22 mouse cellular contexts compared by ENCODE assay signal in genomic region chr6:113097662-113098061, GRCm38 (mm10). TPM values are rescaled to one million over a fixed set of nuclear protein-coding genes. Genes with fewer than 3 reads are reported as not detected.
A peak's percentile ranks its signal among the peaks of the same experiment; 100 is the strongest.
DNase-seq lines count a peak whose midpoint lies in the region; ATAC-seq and TF ChIP-seq lines count a peak whose summit lies in the region.
"Had no signal": no experiment of that assay in that cellular context is flagged by ENCODE, and none has a peak within 500 bp of the region (broad histone marks: within the 10 kb centered on the region; RNA-seq: fewer than 3 reads in every experiment).

No protein-coding gene starts in this region.

- no peak for TF ChIP-seq CTCF in gastrocnemius, adult 2 months (IDR thresholded peaks at IDR 0.05)

- no peak for ATAC-seq in forebrain, embryonic 15.5 days (replicated peaks)
- ATAC-seq: forebrain, embryonic 14.5 days; midbrain, embryonic 16.5 days had no signal

- H3K27ac ChIP-seq in gastrocnemius, adult 2 months = no peak overlapping the region
- no peak overlapping the region for H3K27ac ChIP-seq in forebrain, embryonic 15.5 days (replicated peaks)
- H3K27ac ChIP-seq: embryonic facial prominence, embryonic 12.5 days; hindbrain, embryonic 14.5 days; limb, embryonic 15.5 days had no signal

- no peaks in the 10 kb centered on the region for H3K36me3 ChIP-seq in forebrain, embryonic 15.5 days
- H3K36me3 ChIP-seq: embryonic facial prominence, embryonic 12.5 days; heart, embryonic 13.5 days; kidney, embryonic 15.5 days; limb, embryonic 15.5 days had no signal

- no peaks in the 10 kb centered on the region for H3K27me3 ChIP-seq in forebrain, embryonic 15.5 days
- H3K27me3 ChIP-seq: embryonic facial prominence, embryonic 12.5 days; heart, embryonic 13.5 days; kidney, embryonic 15.5 days; limb, embryonic 15.5 days had no signal

- no peaks in the 10 kb centered on the region for H3K9me3 ChIP-seq in forebrain, embryonic 15.5 days
- H3K9me3 ChIP-seq: embryonic facial prominence, embryonic 12.5 days; G1E; heart, embryonic 13.5 days; kidney, embryonic 15.5 days; limb, embryonic 15.5 days had no signal

- H3K4me1 ChIP-seq in forebrain, embryonic 15.5 days = peaks cover 20% of the 10 kb centered on the region

- H3K4me3 ChIP-seq in gastrocnemius, adult 2 months = no peak overlapping the region
- H3K4me3 ChIP-seq in forebrain, embryonic 15.5 days = no peak overlapping the region
- H3K4me3 ChIP-seq: embryonic facial prominence, embryonic 12.5 days; heart, embryonic 13.5 days; kidney, embryonic 15.5 days; limb, embryonic 15.5 days had no signal

- H3K9ac ChIP-seq in forebrain, embryonic 15.5 days (replicated peaks) = no peak overlapping the region
- H3K9ac ChIP-seq: embryonic facial prominence, embryonic 12.5 days; heart, embryonic 13.5 days; hindbrain, embryonic 14.5 days; kidney, embryonic 15.5 days; limb, embryonic 15.5 days had no signal

- WGBS in forebrain, embryonic 15.5 days = 89% methylated on average over 5 of the region's 5 CpGs

- intact Hi-C loops in gastrocnemius, adult 2 months (cut with DNase I) = loop anchor here (2.0 kb wide), 1 partner anchor 19 kb away; no protein-coding TSS in a partner anchor
- intact Hi-C loops in left cerebral cortex, postnatal 25 days (cut with DNase I) = no loop called here

- DNase-seq in gastrocnemius, adult 2 months = peak; percentile 24
- DNase-seq in gastrocnemius, postnatal 4 days (ENCODE audit: low spot score in 2 of 2) = no peak
- DNase-seq in lung, postnatal 36 days = peak; percentile 15
- no peak for DNase-seq in lung, postnatal 14 days
- peak; percentile 52 for DNase-seq in adrenal gland, postnatal 10 days
- DNase-seq in left cerebral cortex, adult 8-10 months (ENCODE audit: low spot score in 2 of 2) = no peak
- no peak for DNase-seq in left cerebral cortex, postnatal 25 days (ENCODE audit: low spot score in 2 of 2)
- DNase-seq: cerebellum, adult 8-10 months; kidney, postnatal 4 days; lung, adult 2 months; lung, postnatal 4 days; right cerebral cortex, postnatal 25 days; thymus, adult 18-20 months had no signal

- H3K4me2 ChIP-seq in forebrain, embryonic 15.5 days (replicated peaks) = no peak overlapping the region
- H3K4me2 ChIP-seq: embryonic facial prominence, embryonic 12.5 days; heart, embryonic 13.5 days; hindbrain, embryonic 14.5 days; kidney, embryonic 15.5 days; limb, embryonic 15.5 days had no signal

RNA-seq across cellular contexts. Expression of gene Setd5, which starts 20.5 kb away (rescaled TPM):
- total RNA-seq in gastrocnemius, adult 2 months (2021) = 10 to 100 TPM; 28.4 to 29.3 TPM
- total RNA-seq in gastrocnemius, postnatal 4 days (2021) = 100 to 1,000 TPM; 106 to 109 TPM
- 100 to 1,000 TPM in 1 of 2 experiments, 10 to 100 TPM in 1; 84.7 to 117 TPM for total RNA-seq in adrenal gland, postnatal 10 days (2021)
- 100 to 1,000 TPM; 107 to 112 (median 109) TPM for total RNA-seq in left cerebral cortex, adult 8-10 months (2022)
- total RNA-seq in left cerebral cortex, postnatal 25 days (2021) = 100 to 1,000 TPM; 108 to 122 TPM
- 52.2 and 53.4 TPM in 2 replicates for polyA plus RNA-seq in forebrain, embryonic 15.5 days (2015; fragmentation: Nextera tagmentation; extraction: Ambion mirVana)

RNA-seq across cellular contexts. Expression of gene Thumpd3, which starts 51.6 kb away (rescaled TPM):
- 10 to 100 TPM; 13.7 to 14.5 TPM for total RNA-seq in gastrocnemius, adult 2 months (2021)
- 10 to 100 TPM; 20.7 to 22.1 TPM for total RNA-seq in gastrocnemius, postnatal 4 days (2021)
- 10 to 100 TPM; 30.9 to 35.1 TPM for total RNA-seq in adrenal gland, postnatal 10 days (2021)
- total RNA-seq in left cerebral cortex, adult 8-10 months (2022) = 10 to 100 TPM; 25.3 to 30.8 (median 27.7) TPM
- total RNA-seq in left cerebral cortex, postnatal 25 days (2021) = 10 to 100 TPM; 29.4 TPM
- polyA plus RNA-seq in forebrain, embryonic 15.5 days (2015; fragmentation: Nextera tagmentation; extraction: Ambion mirVana) = 55.5 and 60.7 TPM in 2 replicates

Comparison
In these comparisons a context has a peak if more than half of its experiments do, and no peak if none do; other contexts are left out.
1. DNase-seq: peak in gastrocnemius, adult 2 months (single experiment), lung, postnatal 36 days (single experiment) and adrenal gland, postnatal 10 days (single experiment); none in gastrocnemius, postnatal 4 days (0 of 2), lung, postnatal 14 days (single experiment), left cerebral cortex, adult 8-10 months (0 of 2) and left cerebral cortex, postnatal 25 days (0 of 2).